Mouse (Mus musculus): ENCODE results near the gene Plod3.

- TF ChIP-seq CTCF (IDR thresholded peaks at IDR 0.05; ENCODE audit: borderline replicate concordance, insufficient read depth, low read length) = no peak
- no peak for TF ChIP-seq POLR2A (IDR thresholded peaks at IDR 0.05; ENCODE audit: low read depth, low read length)
Observed at GRCm38 (mm10) chr5:137024318-137024717, 37.5 kb downstream of the Plod3 start.

Measured in embryonic fibroblast, embryonic 13.5 days (primary cell).